Mouse (Mus musculus) liver, embryonic 11.5 days (tissue): ENCODE measurements around the gene Gal3st2. TPM values are rescaled to one million over a fixed set of nuclear protein-coding genes. Genes with fewer than 3 reads are reported as not detected.
"Not testable (repeated sequence)": the region's sequence is repeated elsewhere in the genome, so short reads cannot be mapped to it uniquely, and the experiment has no call there.

Experiments used
- ATAC-seq: fragments of 200-750 bp; cut with Nextera tagmentation; replicated peaks from 2 replicates; pipeline ENCODE4 v1.8.0; 2017; ENCODE audit warnings: moderate number of reproducible peaks, mild to moderate bottlenecking, moderate TSS enrichment, moderate library complexity; ENCODE audit not compliant: low FRiP score
- DNase-seq: peaks from one replicate; pipeline ENCODE4 v3.0.0-alpha.2; 2017; ENCODE audit warnings: low spot score
- H3K27ac ChIP-seq: fragments of 300-500 bp; sonication (generic); 2 replicates; pipeline ENCODE4 v1.5.1; 2014; ENCODE audit warnings: mild to moderate bottlenecking, low read depth, low read length, control low read depth
- H3K27me3 ChIP-seq: fragments of 300-500 bp; sonication (generic); replicated peaks from 2 replicates; pipeline ENCODE4 v1.6.1; 2014; ENCODE audit warnings: low read length, mixed read lengths; ENCODE audit not compliant: control insufficient read depth, insufficient read depth
- H3K36me3 ChIP-seq: fragments of 300-500 bp; sonication (generic); 2 replicates; pipeline ENCODE4 v1.6.1; 2014; ENCODE audit warnings: mild to moderate bottlenecking, low read length, moderate library complexity, mixed read lengths; ENCODE audit not compliant: control insufficient read depth, insufficient read depth
- H3K4me1 ChIP-seq: fragments of 300-500 bp; sonication (generic); replicated peaks from 2 replicates; pipeline ENCODE4 v1.6.1; 2014; ENCODE audit warnings: low read length, mixed read lengths; ENCODE audit not compliant: control insufficient read depth, insufficient read depth
- H3K4me2 ChIP-seq: fragments of 300-500 bp; sonication (generic); 2 replicates; pipeline ENCODE4 v1.6.1; 2014; ENCODE audit warnings: mild to moderate bottlenecking, control low read depth, moderate library complexity
- H3K4me3 ChIP-seq: fragments of 300-500 bp; sonication (generic); 2 replicates; pipeline ENCODE4 v1.5.1; 2014; ENCODE audit warnings: low read depth, low read length, control low read depth
- H3K9ac ChIP-seq: fragments of 300-500 bp; sonication (generic); 2 replicates; pipeline ENCODE4 v1.6.1; 2014; ENCODE audit warnings: low read depth, low read length, control low read depth
- H3K9me3 ChIP-seq: fragments of 300-500 bp; sonication (generic); 2 replicates; pipeline ENCODE4 v1.6.1; 2016; ENCODE audit warnings: low read length, inconsistent platforms, mixed read lengths; ENCODE audit not compliant: control insufficient read depth
- WGBS: fragments of 180-500 bp; shearing (Covaris S2); extraction: QIAGEN DNeasy Blood & Tissue Kit; methylation state at CpG from one replicate; pipeline ENCODE4 v1.1.7; 2014; 5-methylcytosine and 5-hydroxymethylcytosine counted together
- polyA plus RNA-seq: library from polyadenylated mRNA; unstranded; fragments of >200 nt; fragmentation: Nextera tagmentation; extraction: Ambion mirVana; gene quantifications from 2 replicates; pipeline ENCODE4 v1.2.1, GENCODE M21; 2014

The Gal3st2 gene
- polyA plus RNA-seq, 1 experiment from 2014 or later: not detected

DNA sequence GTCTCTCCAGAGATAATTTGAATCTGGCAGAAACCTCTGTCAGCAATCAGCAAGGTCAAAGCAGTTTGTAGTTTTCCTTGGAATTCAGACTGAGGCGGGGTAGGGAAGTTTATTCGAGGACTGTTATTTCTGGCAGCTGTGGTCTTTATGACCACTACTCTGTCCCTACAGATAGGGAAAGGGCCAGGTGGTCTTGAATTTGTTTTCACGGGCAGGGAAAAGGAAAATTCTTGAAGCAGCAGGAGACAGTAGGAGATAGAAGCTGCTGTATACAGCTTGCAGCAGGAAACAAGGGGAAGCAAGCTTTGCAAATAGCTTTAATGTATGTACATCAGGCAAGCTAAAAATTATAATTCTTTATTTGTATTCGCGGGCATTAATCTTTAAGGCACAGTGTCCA is 40.2 kb downstream of the Gal3st2 start:
- H3K4me3 ChIP-seq, DNase-seq, H3K9ac ChIP-seq, H3K4me2 ChIP-seq, H3K27ac ChIP-seq, H3K27me3 ChIP-seq, H3K36me3 ChIP-seq, H3K9me3 ChIP-seq, H3K4me1 ChIP-seq, ATAC-seq: not testable (repeated sequence)
- WGBS: 65% methylated on average over 3 of the region's 5 CpGs

GRCm38 (mm10) chr1:93906690-93907089 is 45.6 kb downstream of the Gal3st2 start:
- H3K4me3 ChIP-seq, H3K4me1 ChIP-seq, H3K9me3 ChIP-seq, H3K4me2 ChIP-seq, H3K36me3 ChIP-seq, ATAC-seq, H3K9ac ChIP-seq, H3K27me3 ChIP-seq, H3K27ac ChIP-seq, DNase-seq: not testable (repeated sequence)
- WGBS: 39% methylated on average over 3 of the region's 5 CpGs

DNA sequence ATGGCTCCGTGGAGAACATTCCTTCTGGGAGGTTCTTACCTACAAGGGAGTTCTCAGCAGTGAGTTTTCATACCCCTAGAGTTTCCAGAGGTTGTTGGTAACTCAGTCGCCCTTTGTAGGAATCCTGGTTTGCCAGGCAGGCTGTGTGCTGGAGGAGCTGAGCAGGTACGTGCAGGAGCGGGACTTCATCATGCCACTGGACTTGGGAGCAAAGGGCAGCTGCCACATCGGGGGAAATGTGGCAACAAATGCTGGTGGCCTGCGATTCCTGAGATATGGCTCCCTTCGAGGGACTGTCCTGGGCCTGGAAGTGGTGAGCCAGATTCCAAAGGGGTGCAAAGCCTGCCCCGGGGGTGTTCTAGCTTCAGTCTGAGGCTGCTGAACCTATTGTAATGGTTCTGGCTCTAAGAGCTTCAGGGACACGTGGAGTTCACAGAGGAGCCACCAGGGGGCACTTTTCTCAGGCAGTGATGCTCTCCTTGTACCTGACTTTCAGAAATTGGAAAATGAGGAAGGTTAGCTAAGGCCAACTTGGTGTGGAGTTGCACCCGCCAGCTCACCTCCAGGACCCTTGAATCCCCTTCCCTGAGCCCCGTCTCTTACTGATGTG is 48.0 kb downstream of the Gal3st2 start:
- not testable (repeated sequence) for H3K4me2 ChIP-seq, H3K27ac ChIP-seq, H3K9me3 ChIP-seq, H3K9ac ChIP-seq, H3K27me3 ChIP-seq, H3K4me1 ChIP-seq, H3K36me3 ChIP-seq, H3K4me3 ChIP-seq, DNase-seq
- peak; percentile 39; the same call in 1 of the 2 replicates for ATAC-seq
- no CpG with 5 or more reads among the region's 11 CpGs for WGBS

DNA sequence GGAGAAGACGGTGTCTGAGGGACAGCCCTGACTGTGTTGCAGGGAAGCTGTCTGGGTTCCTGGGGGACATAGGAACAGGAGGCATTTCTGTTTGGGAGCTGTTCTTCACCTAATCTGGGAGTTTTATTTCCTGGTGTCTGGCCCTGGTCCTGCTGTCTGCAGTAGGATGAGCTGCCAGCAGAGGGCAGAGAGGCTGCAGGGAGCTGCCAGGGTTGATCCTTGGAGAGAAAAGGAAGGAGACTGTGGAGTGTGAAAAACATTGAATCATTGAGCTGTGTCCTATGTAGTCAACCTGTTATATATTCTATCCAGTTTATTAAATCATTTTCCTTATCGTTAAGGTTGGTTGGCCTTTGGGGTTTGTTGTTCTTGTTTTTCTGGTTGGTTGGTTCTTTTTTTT is 50.8 kb downstream of the Gal3st2 start:
- not testable (repeated sequence) for H3K27me3 ChIP-seq, H3K4me3 ChIP-seq, H3K9me3 ChIP-seq, H3K36me3 ChIP-seq, DNase-seq, H3K4me1 ChIP-seq, ATAC-seq, H3K4me2 ChIP-seq, H3K27ac ChIP-seq, H3K9ac ChIP-seq
- WGBS: no CpG with 5 or more reads among the region's 2 CpGs

DNA sequence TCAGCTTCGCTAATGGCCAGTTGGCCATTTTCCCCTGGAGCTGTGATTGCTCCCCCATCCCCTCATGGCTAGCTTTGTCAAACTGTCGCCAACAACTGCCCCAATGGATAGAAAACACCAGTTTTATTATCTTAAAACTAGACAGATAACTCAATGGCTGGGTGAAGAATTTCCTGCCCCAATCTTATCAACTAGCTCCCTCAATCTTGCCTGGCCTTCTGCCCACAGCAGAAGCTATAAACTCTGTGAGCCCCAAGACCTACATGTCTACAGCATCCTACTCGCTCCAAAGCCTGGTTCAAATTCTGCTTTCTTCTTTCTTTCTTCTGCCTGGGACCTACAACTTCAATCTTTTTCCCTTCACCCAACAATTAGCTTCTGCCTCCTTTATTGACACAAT is 56.1 kb downstream of the Gal3st2 start:
- DNase-seq, ATAC-seq: not testable (repeated sequence)

GRCm38 (mm10) chr1:93918011-93918410 is 56.9 kb downstream of the Gal3st2 start, which contains the start of gene Gal3st2b:
Gal3st2b (plus strand) TSS chr1:93918311.
- H3K27me3 ChIP-seq, H3K4me2 ChIP-seq, H3K9me3 ChIP-seq, H3K9ac ChIP-seq, H3K4me1 ChIP-seq, DNase-seq, H3K27ac ChIP-seq, H3K4me3 ChIP-seq, H3K36me3 ChIP-seq, ATAC-seq: not testable (repeated sequence)
- WGBS: 76% methylated on average over 2 of the region's 2 CpGs

More for the DNA sequence above, 56.1 kb downstream of the Gal3st2 start:
- not testable (repeated sequence) for H3K27me3 ChIP-seq, H3K36me3 ChIP-seq, H3K4me1 ChIP-seq, H3K9me3 ChIP-seq, H3K4me3 ChIP-seq, H3K4me2 ChIP-seq, H3K27ac ChIP-seq, H3K9ac ChIP-seq
- 58% methylated on average over 3 of the region's 3 CpGs for WGBS

DNA sequence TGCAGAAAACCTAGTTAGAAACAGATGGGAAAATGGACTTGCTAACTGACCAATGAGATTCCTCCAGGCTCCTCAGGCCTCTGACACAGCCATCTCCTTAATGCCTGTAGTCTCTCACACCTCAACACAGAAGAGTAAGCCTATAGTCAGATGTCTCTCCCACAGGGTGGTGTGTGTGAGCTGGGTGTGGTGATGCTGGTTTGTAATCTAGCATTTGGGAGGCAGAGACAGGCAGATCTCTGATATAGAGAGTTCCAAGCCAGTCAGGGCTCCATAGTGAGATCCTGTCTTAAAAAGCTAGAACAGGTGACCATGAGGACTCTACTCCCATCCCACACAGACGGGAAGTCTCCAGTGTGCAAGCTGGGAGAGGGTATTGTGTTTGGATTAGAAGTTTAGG is 57.7 kb downstream of the Gal3st2 start:
- H3K4me2 ChIP-seq, H3K4me1 ChIP-seq, H3K36me3 ChIP-seq, H3K9ac ChIP-seq, H3K4me3 ChIP-seq, DNase-seq, ATAC-seq, H3K27me3 ChIP-seq, H3K27ac ChIP-seq, H3K9me3 ChIP-seq: not testable (repeated sequence)
- 77% methylated on average over 1 of the region's 1 CpGs for WGBS

- WGBS: 74% methylated on average over 3 of the region's 3 CpGs
- not testable (repeated sequence) for H3K4me3 ChIP-seq, ATAC-seq, H3K27me3 ChIP-seq, DNase-seq, H3K4me1 ChIP-seq, H3K4me2 ChIP-seq, H3K36me3 ChIP-seq, H3K27ac ChIP-seq, H3K9ac ChIP-seq, H3K9me3 ChIP-seq
Observed at GRCm38 (mm10) chr1:93919321-93919720, 58.2 kb downstream of the Gal3st2 start.

DNA sequence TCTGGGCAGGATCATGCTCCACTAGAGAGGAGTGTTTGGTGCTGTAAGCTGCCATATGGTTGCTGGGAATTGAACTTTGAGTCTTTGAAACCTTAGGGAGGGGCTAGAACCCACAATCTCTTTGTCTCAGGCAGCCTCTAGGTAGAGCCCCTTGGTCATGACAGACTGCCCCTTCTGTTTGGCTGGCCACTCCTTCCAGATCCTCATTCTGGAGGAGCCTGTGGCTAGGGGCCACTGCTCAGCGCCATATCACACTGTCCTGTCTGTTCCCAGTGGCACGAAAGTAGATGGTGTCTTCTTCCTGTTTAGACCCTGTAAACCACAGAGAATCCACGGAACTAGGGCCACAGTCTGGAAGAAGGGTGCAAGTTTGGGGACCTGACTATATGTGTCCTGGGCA is 61.5 kb downstream of the Gal3st2 start:
- not testable (repeated sequence) for H3K4me3 ChIP-seq, H3K27me3 ChIP-seq, DNase-seq, H3K9me3 ChIP-seq, H3K4me1 ChIP-seq, H3K27ac ChIP-seq, H3K4me2 ChIP-seq, H3K36me3 ChIP-seq, H3K9ac ChIP-seq
- 0 out of 2 replicates have a peak, but pooled peaks have one; percentile 29 for ATAC-seq
- 41% methylated on average over 3 of the region's 3 CpGs for WGBS
